Mouse (Mus musculus) erythroblast, embryonic 14.5 days (primary cell): Measurements from ENCODE around the gene Tbx6. TPM values are rescaled to one million over a fixed set of nuclear protein-coding genes. Genes with fewer than 3 reads are reported as not detected.

Experiments
- H3K27me3 ChIP-seq: 2 replicates; pipeline ENCODE4 v1.6.1; 2012; ENCODE audit warnings: inconsistent platforms; ENCODE audit not compliant: control insufficient read depth
- H3K36me3 ChIP-seq: 2 replicates; pipeline ENCODE4 v1.6.1; 2012; ENCODE audit warnings: mild to moderate bottlenecking, inconsistent platforms; ENCODE audit not compliant: control insufficient read depth
- H3K4me1 ChIP-seq: 2 replicates; pipeline ENCODE4 v1.6.1; 2012; ENCODE audit warnings: inconsistent platforms; ENCODE audit not compliant: control insufficient read depth
- H3K4me3 ChIP-seq: replicated peaks from 2 replicates; pipeline ENCODE3; 2012; ENCODE audit warnings: moderate library complexity, mild to moderate bottlenecking, inconsistent platforms
- H3K9me3 ChIP-seq: 2 replicates; pipeline ENCODE4 v1.6.1; 2012; ENCODE audit warnings: low read length, inconsistent platforms, mixed read lengths; ENCODE audit not compliant: control insufficient read depth
- GATA1 ChIP-seq: IDR thresholded peaks from 2 replicates; pipeline ENCODE4 v1.6.1; 2012; ENCODE audit warnings: low read length, inconsistent platforms, mixed read lengths
- TAL1 ChIP-seq: IDR thresholded peaks from 3 replicates; pipeline ENCODE4 v1.6.1; 2012; ENCODE audit warnings: low read length, inconsistent platforms, mixed read lengths
- polyA plus RNA-seq: library from polyadenylated mRNA; stranded (reverse); fragments of >175 nt; gene quantifications from 2 replicates; pipeline ENCODE4 v1.2.3, GENCODE M21; 2012

The Tbx6 gene
- polyA plus RNA-seq, 1 experiment: 3.6 TPM

GRCm38 (mm10) chr7:126762471-126763008 is 18.7 kb upstream of the Tbx6 start:
- H3K27me3 ChIP-seq: no peaks in the 10 kb centered on the region
- H3K4me3 ChIP-seq: no peak overlapping the region
- H3K36me3 ChIP-seq: peaks cover 67% of the 10 kb centered on the region
- TF ChIP-seq GATA1 (no peak), TAL1 (no peak)
- H3K9me3 ChIP-seq: no peaks in the 10 kb centered on the region; the same call in 1 of the 2 replicates
- peaks cover 68% of the 10 kb centered on the region for H3K4me1 ChIP-seq

GRCm38 (mm10) chr7:126765540-126765939 is 15.7 kb upstream of the Tbx6 start:
- no peaks in the 10 kb centered on the region; the same call in 1 of the 2 replicates for H3K9me3 ChIP-seq
- TF ChIP-seq TAL1 (no peak), GATA1 (no peak)
- peaks cover 50% of the 10 kb centered on the region for H3K4me1 ChIP-seq
- peaks cover 88% of the 10 kb centered on the region for H3K36me3 ChIP-seq
- H3K4me3 ChIP-seq: no peak overlapping the region
- H3K27me3 ChIP-seq: no peaks in the 10 kb centered on the region

- H3K4me1 ChIP-seq: peaks cover 46% of the 10 kb centered on the region
- no peaks in the 10 kb centered on the region for H3K27me3 ChIP-seq
- H3K9me3 ChIP-seq: no peaks in the 10 kb centered on the region; the same call in 1 of the 2 replicates
- TF ChIP-seq GATA1: no peak
- no peak for TF ChIP-seq TAL1
- no peak within 1 kb of the TSS for H3K4me3 ChIP-seq
- H3K36me3 ChIP-seq: peaks cover 89% of the 10 kb centered on the region
These were observed 15.1 kb upstream of the Tbx6 start, which contains the start of gene Gdpd3 for GRCm38 (mm10) chr7:126766201-126766600. Gene Gdpd3 (plus strand): TSS chr7:126766334.

GRCm38 (mm10) chr7:126767001-126767400 is 14.3 kb upstream of the Tbx6 start:
- Histone ChIP-seq H3K27me3 (no peaks in the 10 kb centered on the region), H3K9me3 (no peaks in the 10 kb centered on the region; the same call in 1 of the 2 replicates), H3K36me3 (peaks cover 83% of the 10 kb centered on the region), H3K4me3 (no peak overlapping the region), H3K4me1 (peaks cover 38% of the 10 kb centered on the region)
- TF ChIP-seq GATA1 (no peak), TAL1 (no peak)

GRCm38 (mm10) chr7:126770784-126771183 is 10.5 kb upstream of the Tbx6 start:
- H3K27me3 ChIP-seq: no peaks in the 10 kb centered on the region
- no peak for TF ChIP-seq GATA1
- no peak for TF ChIP-seq TAL1
- H3K4me3 ChIP-seq: no peak overlapping the region

GRCm38 (mm10) chr7:126773351-126773750 is 7.9 kb upstream of the Tbx6 start:
- Histone ChIP-seq H3K36me3 (peaks cover 61% of the 10 kb centered on the region), H3K27me3 (no peaks in the 10 kb centered on the region), H3K4me3 (peak overlapping the region; percentile 60), H3K9me3 (no peaks in the 10 kb centered on the region), H3K4me1 (peaks cover 41% of the 10 kb centered on the region)
- TF ChIP-seq TAL1: no peak
- no peak for TF ChIP-seq GATA1

More at GRCm38 (mm10) chr7:126770784-126771183, 10.5 kb upstream of the Tbx6 start:
- peaks cover 70% of the 10 kb centered on the region for H3K36me3 ChIP-seq
- H3K9me3 ChIP-seq: no peaks in the 10 kb centered on the region
- peaks cover 27% of the 10 kb centered on the region for H3K4me1 ChIP-seq

GRCm38 (mm10) chr7:126774463-126774862 is 6.8 kb upstream of the Tbx6 start:
- Histone ChIP-seq H3K4me1 (peaks cover 52% of the 10 kb centered on the region), H3K27me3 (no peaks in the 10 kb centered on the region), H3K36me3 (peaks cover 66% of the 10 kb centered on the region), H3K9me3 (no peaks in the 10 kb centered on the region), H3K4me3 (no peak overlapping the region)
- TF ChIP-seq TAL1: no peak
- TF ChIP-seq GATA1: no peak

GRCm38 (mm10) chr7:126775185-126775977 is 5.9 kb upstream of the Tbx6 start:
- TF ChIP-seq TAL1 (no peak), GATA1 (no peak)
- H3K4me1 ChIP-seq: peaks cover 59% of the 10 kb centered on the region
- no peaks in the 10 kb centered on the region for H3K9me3 ChIP-seq
- H3K36me3 ChIP-seq: peaks cover 67% of the 10 kb centered on the region
- no peaks in the 10 kb centered on the region for H3K27me3 ChIP-seq
- no peak overlapping the region for H3K4me3 ChIP-seq

- H3K4me1 ChIP-seq: peaks cover 63% of the 10 kb centered on the region
- no peaks in the 10 kb centered on the region for H3K27me3 ChIP-seq
- H3K9me3 ChIP-seq: no peaks in the 10 kb centered on the region
- peaks cover 66% of the 10 kb centered on the region for H3K36me3 ChIP-seq
- peak overlapping the region; percentile 91 for H3K4me3 ChIP-seq
- TF ChIP-seq GATA1 (no peak), TAL1 (no peak)
These were observed 5.4 kb upstream of the Tbx6 start for GRCm38 (mm10) chr7:126775978-126776234.
